12 mouse cellular contexts compared by ENCODE assay signal in genomic region chr1:66176838-66177105, GRCm38 (mm10). TPM values are rescaled to one million over a fixed set of nuclear protein-coding genes. Genes with fewer than 3 reads are reported as not detected.
DNase-seq lines count a peak whose midpoint lies in the region; ATAC-seq and TF ChIP-seq lines count a peak whose summit lies in the region.
"Had no signal": no experiment of that assay in that cellular context is flagged by ENCODE, and none has a peak within 500 bp of the region (broad histone marks: within the 10 kb centered on the region; RNA-seq: fewer than 3 reads in every experiment).

No protein-coding gene starts in this region.

- H3K9me3 ChIP-seq in hindbrain, embryonic 10.5 days: no peaks in the 10 kb centered on the region
- no peaks in the 10 kb centered on the region for H3K9me3 ChIP-seq in midbrain, embryonic 13.5 days
- no peaks in the 10 kb centered on the region for H3K9me3 ChIP-seq in heart, embryonic 12.5 days (replicated peaks)
- H3K9me3 ChIP-seq: heart, embryonic 10.5 days had no signal

- peaks cover 38% of the 10 kb centered on the region for H3K27me3 ChIP-seq in hindbrain, embryonic 10.5 days (ENCODE audit: insufficient read depth, poor library complexity, severe bottlenecking)
- H3K27me3 ChIP-seq in midbrain, embryonic 13.5 days: no peaks in the 10 kb centered on the region
- peaks cover 10% of the 10 kb centered on the region for H3K27me3 ChIP-seq in heart, embryonic 12.5 days (replicated peaks)

- H3K27ac ChIP-seq in cortical plate, adult 2 months (ENCODE audit: insufficient read depth, low read length): no peak overlapping the region
- peak overlapping the region; percentile 89 for H3K27ac ChIP-seq in hindbrain, embryonic 10.5 days
- H3K27ac ChIP-seq in midbrain, embryonic 13.5 days: peak overlapping the region; percentile 93
- no peak overlapping the region for H3K27ac ChIP-seq in heart, embryonic 12.5 days (ENCODE audit: poor library complexity, severe bottlenecking)
- H3K27ac ChIP-seq in gastrocnemius, adult 2 months: no peak overlapping the region
- H3K27ac ChIP-seq: heart, embryonic 10.5 days had no signal

- H3K36me3 ChIP-seq in hindbrain, embryonic 10.5 days: 0 out of 2 replicates have a peak, but pooled peaks cover 4% of the 10 kb centered on the region
- H3K36me3 ChIP-seq in midbrain, embryonic 13.5 days: peaks cover 22% of the 10 kb centered on the region
- H3K36me3 ChIP-seq in heart, embryonic 12.5 days: no peaks in the 10 kb centered on the region
- H3K36me3 ChIP-seq: heart, embryonic 10.5 days had no signal

- H3K4me1 ChIP-seq in cortical plate, adult 2 months (ENCODE audit: control insufficient read depth, insufficient read depth, low read length): peaks cover 5% of the 10 kb centered on the region; the same call in 1 of the 2 replicates
- peaks cover 29% of the 10 kb centered on the region for H3K4me1 ChIP-seq in hindbrain, embryonic 10.5 days (replicated peaks)
- peaks cover 33% of the 10 kb centered on the region for H3K4me1 ChIP-seq in midbrain, embryonic 13.5 days (replicated peaks)
- H3K4me1 ChIP-seq in heart, embryonic 12.5 days (replicated peaks): no peaks in the 10 kb centered on the region

- ATAC-seq in midbrain, embryonic 13.5 days: no peak
- no peak for ATAC-seq in heart, embryonic 12.5 days (ENCODE audit: insufficient number of reproducible peaks, low FRiP score)

- peak overlapping the region; percentile 57 for H3K4me2 ChIP-seq in midbrain, embryonic 13.5 days (replicated peaks)
- no peak overlapping the region for H3K4me2 ChIP-seq in heart, embryonic 12.5 days

- no peak for TF ChIP-seq POLR2A in cortical plate, adult 2 months (IDR thresholded peaks at IDR 0.05; ENCODE audit: extremely low read depth, insufficient read depth, low read length)

- H3K4me3 ChIP-seq in cortical plate, adult 2 months (ENCODE audit: insufficient read depth, low read length): peak overlapping the region; percentile 65
- peak overlapping the region; percentile 78 for H3K4me3 ChIP-seq in hindbrain, embryonic 10.5 days
- H3K4me3 ChIP-seq in midbrain, embryonic 13.5 days (replicated peaks): peak overlapping the region; percentile 91
- no peak overlapping the region for H3K4me3 ChIP-seq in heart, embryonic 12.5 days
- H3K4me3 ChIP-seq in gastrocnemius, adult 2 months: no peak overlapping the region
- H3K4me3 ChIP-seq: heart, embryonic 10.5 days had no signal

- peak; percentile 9 for DNase-seq in A20 (ENCODE audit: low read depth, low spot score)
- DNase-seq in hindbrain, embryonic 10.5 days (ENCODE audit: low spot score): no peak
- no peak for DNase-seq in frontal cortex, adult 2 months (ENCODE audit: extremely low spot score in 1 of 2, low spot score in 1 of 2)
- no peak for DNase-seq in layer of hippocampus, adult 11-12 months (ENCODE audit: low spot score)
- no peak for DNase-seq in gastrocnemius, adult 2 months
- DNase-seq: kidney, adult 18-20 months; lung, adult 2 months; right cerebral cortex, postnatal 14 days had no signal

- 57% methylated on average over 2 of the region's 2 CpGs for WGBS in hindbrain, embryonic 10.5 days
- WGBS in midbrain, embryonic 13.5 days: 20% methylated on average over 2 of the region's 2 CpGs
- 72% methylated on average over 2 of the region's 2 CpGs for WGBS in heart, embryonic 12.5 days

- TF ChIP-seq CTCF in cortical plate, adult 2 months (IDR thresholded peaks at IDR 0.05; ENCODE audit: extremely low read depth, insufficient read depth, low read length): no peak
- no peak for TF ChIP-seq CTCF in gastrocnemius, adult 2 months (IDR thresholded peaks at IDR 0.05)

- intact Hi-C loops in gastrocnemius, adult 2 months (cut with DNase I): no loop called here

- peak overlapping the region; percentile 96 for H3K9ac ChIP-seq in midbrain, embryonic 13.5 days (replicated peaks)
- no peak overlapping the region for H3K9ac ChIP-seq in heart, embryonic 12.5 days

RNA-seq across cellular contexts. Expression of gene Map2, which starts 1.7 kb away (rescaled TPM):
- polyA plus RNA-seq in cortical plate, adult 2 months (2012; rRNA removed): 477 and 479 TPM in 2 replicates
- 78.8 and 164 TPM in 2 replicates for polyA plus RNA-seq in hindbrain, embryonic 10.5 days (2016; fragmentation: Nextera tagmentation; extraction: Ambion mirVana)
- polyA plus RNA-seq in midbrain, embryonic 13.5 days (2015; fragmentation: Nextera tagmentation; extraction: Ambion mirVana): 446 and 458 TPM in 2 replicates
- 473 and 532 TPM in 2 replicates for polyA plus RNA-seq in frontal cortex, adult 2 months (2012; rRNA removed)
- 3.9 and 4.0 TPM in 2 replicates for polyA plus RNA-seq in heart, embryonic 12.5 days (2016; fragmentation: Nextera tagmentation; extraction: Ambion mirVana)
- total RNA-seq in gastrocnemius, adult 2 months (2021): 1 to 10 TPM; 2.2 to 4.4 TPM

Comparison
In these comparisons a context has a peak if more than half of its experiments do, and no peak if none do; other contexts are left out.
1. H3K27ac ChIP-seq: peak in hindbrain, embryonic 10.5 days (single experiment) and midbrain, embryonic 13.5 days (single experiment); none in cortical plate, adult 2 months (single experiment), heart, embryonic 12.5 days (single experiment) and gastrocnemius, adult 2 months (single experiment).
2. H3K4me3 ChIP-seq: peak in cortical plate, adult 2 months (single experiment), hindbrain, embryonic 10.5 days (single experiment) and midbrain, embryonic 13.5 days (single experiment); none in heart, embryonic 12.5 days (single experiment) and gastrocnemius, adult 2 months (single experiment).
3. RNA of gene Map2, which starts 1.7 kb away (polyA plus RNA-seq): 473 to 532 TPM in frontal cortex, adult 2 months, 477 to 479 TPM in cortical plate, adult 2 months, 446 to 458 TPM in midbrain, embryonic 13.5 days and 78.8 to 164 TPM in hindbrain, embryonic 10.5 days; 3.9 to 4.0 TPM in heart, embryonic 12.5 days; every median in the first group is over 10 times any median in the second.